Mouse (Mus musculus): ENCODE measurements around the gene Trp53bp2. TPM values are rescaled to one million over a fixed set of nuclear protein-coding genes. Genes with fewer than 3 reads are reported as not detected.

The Trp53bp2 gene
- 10 to 100 TPM in 1 of 2 experiments, 1 to 10 TPM in 1; 9.1 to 10.7 TPM for total RNA-seq (2021)
- long read RNA-seq, experiment 1, full-length matches to known transcripts = 7 of 12 reads
- long read RNA-seq, experiment 1, partial matches to known transcripts = 1 of 12 reads
- long read RNA-seq, experiment 1, other reads (novel, unspliced or antisense) = 4 of 12 reads
- long read RNA-seq, experiment 2, full-length matches to known transcripts = 10 of 13 reads
- long read RNA-seq, experiment 2, partial matches to known transcripts = 0 of 13 reads
- long read RNA-seq, experiment 2, other reads (novel, unspliced or antisense) = 3 of 13 reads

GRCm38 (mm10) chr1:182408684-182409327, at the start of gene Trp53bp2:
Gene Trp53bp2 (plus strand): TSS chr1:182409172.
- peak; percentile 99 for DNase-seq (ENCODE audit: low spot score)

- DNase-seq (ENCODE audit: low spot score) = no peak
Observed at GRCm38 (mm10) chr1:182362703-182363102, 46.3 kb upstream of the Trp53bp2 start.

GRCm38 (mm10) chr1:182363683-182364404, 45.1 kb upstream of the Trp53bp2 start:
- no peak for DNase-seq (ENCODE audit: low spot score)

- DNase-seq (ENCODE audit: low spot score) = no peak
Observed at GRCm38 (mm10) chr1:182368309-182368708, 40.7 kb upstream of the Trp53bp2 start.

- no peak for DNase-seq (ENCODE audit: low spot score)
Observed at GRCm38 (mm10) chr1:182368782-182369181, 40.2 kb upstream of the Trp53bp2 start.

GRCm38 (mm10) chr1:182369435-182369834, 39.5 kb upstream of the Trp53bp2 start:
- DNase-seq (ENCODE audit: low spot score) = no peak

- DNase-seq (ENCODE audit: low spot score) = no peak
Observed at GRCm38 (mm10) chr1:182371891-182372290, 37.1 kb upstream of the Trp53bp2 start.

GRCm38 (mm10) chr1:182376221-182376620, 32.8 kb upstream of the Trp53bp2 start:
- DNase-seq (ENCODE audit: low spot score) = no peak

GRCm38 (mm10) chr1:182376826-182377225, 32.1 kb upstream of the Trp53bp2 start:
- no peak for DNase-seq (ENCODE audit: low spot score)

GRCm38 (mm10) chr1:182377519-182377918, 31.5 kb upstream of the Trp53bp2 start:
- DNase-seq (ENCODE audit: low spot score) = no peak

GRCm38 (mm10) chr1:182378205-182378835, 30.7 kb upstream of the Trp53bp2 start:
- DNase-seq (ENCODE audit: low spot score) = no peak

- DNase-seq (ENCODE audit: low spot score) = no peak
Observed at GRCm38 (mm10) chr1:182378876-182379275, 30.1 kb upstream of the Trp53bp2 start.

- no peak for DNase-seq (ENCODE audit: low spot score)
Observed at GRCm38 (mm10) chr1:182380683-182381082, 28.3 kb upstream of the Trp53bp2 start.

GRCm38 (mm10) chr1:182381327-182381726, 27.6 kb upstream of the Trp53bp2 start:
- DNase-seq (ENCODE audit: low spot score) = no peak

GRCm38 (mm10) chr1:182383096-182383495, 25.9 kb upstream of the Trp53bp2 start:
- peak; percentile 76 for DNase-seq (ENCODE audit: low spot score)

GRCm38 (mm10) chr1:182386449-182386848, 22.5 kb upstream of the Trp53bp2 start:
- DNase-seq (ENCODE audit: low spot score) = peak; percentile 44

GRCm38 (mm10) chr1:182388729-182389128, 20.2 kb upstream of the Trp53bp2 start:
- DNase-seq (ENCODE audit: low spot score) = no peak

- DNase-seq (ENCODE audit: low spot score) = no peak
Observed at GRCm38 (mm10) chr1:182398171-182398570, 10.8 kb upstream of the Trp53bp2 start.

- DNase-seq (ENCODE audit: low spot score) = peak; percentile 63
Observed at GRCm38 (mm10) chr1:182398780-182399179, 10.2 kb upstream of the Trp53bp2 start.

- DNase-seq (ENCODE audit: low spot score) = no peak
Observed at GRCm38 (mm10) chr1:182399205-182399604, 9.8 kb upstream of the Trp53bp2 start.

- DNase-seq (ENCODE audit: low spot score) = no peak
Observed at GRCm38 (mm10) chr1:182399908-182400307, 9.1 kb upstream of the Trp53bp2 start.

GRCm38 (mm10) chr1:182403076-182403475, 5.9 kb upstream of the Trp53bp2 start:
- DNase-seq (ENCODE audit: low spot score) = no peak
